In genomic region chr5:32446810-32447209, GRCm38 (mm10) we compare ENCODE assay signal across 16 mouse cellular contexts. TPM values are rescaled to one million over a fixed set of nuclear protein-coding genes. Genes with fewer than 3 reads are reported as not detected.
DNase-seq lines count a peak whose midpoint lies in the region; ATAC-seq and TF ChIP-seq lines count a peak whose summit lies in the region.
"Had no signal": no experiment of that assay in that cellular context is flagged by ENCODE, and none has a peak within 500 bp of the region (broad histone marks: within the 10 kb centered on the region; RNA-seq: fewer than 3 reads in every experiment).

No protein-coding gene starts in this region.

- no peak for TF ChIP-seq CTCF in heart, adult 2 months (IDR thresholded peaks at IDR 0.05)
- TF ChIP-seq CTCF in intestine, postnatal 0 days (IDR thresholded peaks at IDR 0.05; ENCODE audit: low read depth) = no peak

- H3K4me2 ChIP-seq in heart, embryonic 15.5 days = no peak overlapping the region
- no peak overlapping the region for H3K4me2 ChIP-seq in intestine, embryonic 15.5 days (replicated peaks)
- no peak overlapping the region for H3K4me2 ChIP-seq in intestine, postnatal 0 days (replicated peaks; ENCODE audit: low read depth)
- H3K4me2 ChIP-seq: forebrain, embryonic 13.5 days; hindbrain, embryonic 13.5 days had no signal

- no peak overlapping the region for H3K4me3 ChIP-seq in heart, adult 2 months
- no peak overlapping the region for H3K4me3 ChIP-seq in heart, embryonic 15.5 days
- no peak overlapping the region for H3K4me3 ChIP-seq in intestine, embryonic 15.5 days (replicated peaks)
- no peak overlapping the region for H3K4me3 ChIP-seq in intestine, postnatal 0 days (ENCODE audit: low read depth, low read length)
- H3K4me3 ChIP-seq: forebrain, embryonic 10.5 days; forebrain, embryonic 13.5 days; hindbrain, embryonic 10.5 days; hindbrain, embryonic 13.5 days had no signal

- intact Hi-C loops in heart, adult 2 months (cut with DNase I) = no loop called here

- no peak for TF ChIP-seq EP300 in heart, adult 2 months (IDR thresholded peaks at IDR 0.05; ENCODE audit: insufficient read depth, low read depth, low read length)

- H3K9me3 ChIP-seq in heart, embryonic 15.5 days (replicated peaks) = no peaks in the 10 kb centered on the region
- H3K9me3 ChIP-seq in intestine, embryonic 15.5 days = no peaks in the 10 kb centered on the region
- H3K9me3 ChIP-seq in intestine, postnatal 0 days (ENCODE audit: control insufficient read depth) = no peaks in the 10 kb centered on the region
- H3K9me3 ChIP-seq: forebrain, embryonic 10.5 days; forebrain, embryonic 13.5 days; G1E; hindbrain, embryonic 10.5 days; hindbrain, embryonic 13.5 days had no signal

- no peaks in the 10 kb centered on the region for H3K36me3 ChIP-seq in heart, adult 2 months (ENCODE audit: control insufficient read depth, insufficient read depth, low read length)
- H3K36me3 ChIP-seq in heart, embryonic 15.5 days = no peaks in the 10 kb centered on the region
- H3K36me3 ChIP-seq in intestine, embryonic 15.5 days = no peaks in the 10 kb centered on the region
- H3K36me3 ChIP-seq in intestine, postnatal 0 days (ENCODE audit: control insufficient read depth, insufficient read depth) = no peaks in the 10 kb centered on the region
- H3K36me3 ChIP-seq: forebrain, embryonic 10.5 days; G1E; hindbrain, embryonic 10.5 days; hindbrain, embryonic 13.5 days had no signal

- no peak for TF ChIP-seq POLR2A in heart, adult 2 months (IDR thresholded peaks at IDR 0.05; ENCODE audit: insufficient read depth, low read depth, low read length)

- no peaks in the 10 kb centered on the region for H3K27me3 ChIP-seq in heart, adult 2 months (ENCODE audit: control insufficient read depth, insufficient read depth, low read length)
- no peaks in the 10 kb centered on the region for H3K27me3 ChIP-seq in heart, embryonic 15.5 days
- no peaks in the 10 kb centered on the region for H3K27me3 ChIP-seq in intestine, embryonic 15.5 days (replicated peaks)
- H3K27me3 ChIP-seq in intestine, postnatal 0 days (replicated peaks; ENCODE audit: control insufficient read depth, insufficient read depth, low read length) = no peaks in the 10 kb centered on the region
- H3K27me3 ChIP-seq: forebrain, embryonic 13.5 days; hindbrain, embryonic 13.5 days; Patski had no signal

- DNase-seq in heart, adult 2 months = no peak
- no peak for DNase-seq in heart, adult 9 months (ENCODE audit: low spot score in 2 of 2)
- DNase-seq in heart, adult 8-10 months (ENCODE audit: low spot score) = no peak
- no peak for DNase-seq in urinary bladder, adult 2 months (ENCODE audit: low spot score)
- DNase-seq: B cell, adult 2 months had no signal

- no peak for ATAC-seq in heart, embryonic 15.5 days (replicated peaks; ENCODE audit: insufficient number of reproducible peaks, insufficient read depth, low FRiP score, low read depth)
- peak; percentile 53; the same call in 1 of the 2 replicates for ATAC-seq in intestine, embryonic 15.5 days
- 0 out of 2 replicates have a peak, but pooled peaks have one; percentile 37 for ATAC-seq in intestine, postnatal 0 days
- ATAC-seq: forebrain, embryonic 13.5 days; forebrain, embryonic 16.5 days; hindbrain, embryonic 16.5 days; Patski had no signal

- peaks cover 3% of the 10 kb centered on the region; the same call in 1 of the 2 replicates for H3K4me1 ChIP-seq in heart, adult 2 months (ENCODE audit: control insufficient read depth, insufficient read depth, low read length)
- peaks cover 4% of the 10 kb centered on the region; the same call in 1 of the 2 replicates for H3K4me1 ChIP-seq in heart, embryonic 15.5 days (replicated peaks)
- H3K4me1 ChIP-seq in intestine, embryonic 15.5 days (replicated peaks) = no peaks in the 10 kb centered on the region
- 0 out of 2 replicates have a peak, but pooled peaks cover 8% of the 10 kb centered on the region for H3K4me1 ChIP-seq in intestine, postnatal 0 days (replicated peaks; ENCODE audit: control insufficient read depth, insufficient read depth, low read length)
- H3K4me1 ChIP-seq: hindbrain, embryonic 13.5 days had no signal

- H3K9ac ChIP-seq in heart, adult 2 months (ENCODE audit: low read depth, low read length) = no peak overlapping the region
- no peak overlapping the region for H3K9ac ChIP-seq in heart, embryonic 15.5 days
- H3K9ac ChIP-seq in intestine, embryonic 15.5 days = no peak overlapping the region
- no peak overlapping the region for H3K9ac ChIP-seq in intestine, postnatal 0 days (ENCODE audit: low read depth, low read length)
- H3K9ac ChIP-seq: forebrain, embryonic 13.5 days; hindbrain, embryonic 13.5 days had no signal

- H3K27ac ChIP-seq in heart, adult 2 months = peak overlapping the region; percentile 1; the same call in 1 of the 2 replicates
- peak overlapping the region; percentile 35; the same call in 1 of the 2 replicates for H3K27ac ChIP-seq in heart, embryonic 15.5 days
- H3K27ac ChIP-seq in intestine, embryonic 15.5 days = peak overlapping the region; percentile 15; the same call in 1 of the 2 replicates
- H3K27ac ChIP-seq in intestine, postnatal 0 days (ENCODE audit: low read depth, low read length) = no peak overlapping the region
- H3K27ac ChIP-seq: forebrain, embryonic 10.5 days; forebrain, embryonic 13.5 days; hindbrain, embryonic 10.5 days; hindbrain, embryonic 13.5 days had no signal

- H3K79me2 ChIP-seq in heart, adult 2 months (replicated peaks; ENCODE audit: control insufficient read depth, insufficient read depth, low read length) = no peaks in the 10 kb centered on the region

RNA-seq across cellular contexts. Expression of gene Ppp1cb, which starts 11.8 kb away (rescaled TPM):
- 100 to 1,000 TPM; 423 to 471 TPM for total RNA-seq in heart, adult 2 months (2021)
- polyA plus RNA-seq in heart, adult 2 months (2012; rRNA removed) = 82.1 and 188 TPM in 2 replicates
- polyA plus RNA-seq in heart, embryonic 15.5 days (2015; fragmentation: Nextera tagmentation; extraction: Ambion mirVana) = 212 and 253 TPM in 2 replicates
- 100 to 1,000 TPM; 400 to 449 (median 432) TPM for total RNA-seq in heart, adult 8-10 months (2022)
- 200 and 237 TPM in 2 replicates for polyA plus RNA-seq in intestine, embryonic 15.5 days (2015; fragmentation: Nextera tagmentation; extraction: Ambion mirVana)
- 192 and 194 TPM in 2 replicates for polyA plus RNA-seq in intestine, postnatal 0 days (2015; fragmentation: Nextera tagmentation; extraction: Ambion mirVana)
- polyA plus RNA-seq in urinary bladder, adult 2 months (2012; rRNA removed) = 446 and 557 TPM in 2 replicates
